Mouse (Mus musculus): ENCODE measurements around the gene Imp3. TPM values are rescaled to one million over a fixed set of nuclear protein-coding genes. Genes with fewer than 3 reads are reported as not detected.
"Not testable (repeated sequence)": the region's sequence is repeated elsewhere in the genome, so short reads cannot be mapped to it uniquely, and the experiment has no call there.

Gene Imp3
- total RNA-seq, 2 experiments from 2014 or later, result 54.9 to 56.8 TPM

GRCm38 (mm10) chr9:56901187-56901586, 36.1 kb upstream of the Imp3 start:
- no peak for DNase-seq (ENCODE audit: low spot score in 2 of 2)
- no peak overlapping the region for H3K4me3 ChIP-seq
- TF ChIP-seq CTCF (conservative IDR thresholded peaks at IDR 0.05), result no peak
- peak overlapping the region; percentile 82 for H3K27ac ChIP-seq

GRCm38 (mm10) chr9:56903662-56904061, 33.6 kb upstream of the Imp3 start:
- TF ChIP-seq CTCF (conservative IDR thresholded peaks at IDR 0.05), result no peak
- Histone ChIP-seq H3K4me3 (no peak overlapping the region), H3K27ac (no peak overlapping the region)
- no peak for DNase-seq (ENCODE audit: low spot score in 2 of 2)

- DNase-seq (ENCODE audit: low spot score in 2 of 2), result no peak
- no peak for TF ChIP-seq CTCF (conservative IDR thresholded peaks at IDR 0.05)
- Histone ChIP-seq H3K27ac (no peak overlapping the region), H3K4me3 (no peak overlapping the region)
Measured at GRCm38 (mm10) chr9:56907549-56907948, 29.7 kb upstream of the Imp3 start.

- H3K27ac ChIP-seq; DNase-seq (ENCODE audit: low spot score in 2 of 2); H3K4me3 ChIP-seq: not testable (repeated sequence)
Measured at GRCm38 (mm10) chr9:56909991-56910390, 27.3 kb upstream of the Imp3 start.

GRCm38 (mm10) chr9:56911017-56911416, 26.3 kb upstream of the Imp3 start:
- no peak overlapping the region for H3K4me3 ChIP-seq
- DNase-seq (ENCODE audit: low spot score in 2 of 2), result no peak
- H3K27ac ChIP-seq, result no peak overlapping the region
- TF ChIP-seq CTCF (conservative IDR thresholded peaks at IDR 0.05), result no peak

GRCm38 (mm10) chr9:56913991-56914390, 23.3 kb upstream of the Imp3 start:
- DNase-seq (ENCODE audit: low spot score in 2 of 2), result no peak
- Histone ChIP-seq H3K27ac (peak overlapping the region; percentile 14; the same call in 1 of the 2 replicates), H3K4me3 (no peak overlapping the region)
- TF ChIP-seq CTCF (conservative IDR thresholded peaks at IDR 0.05), result no peak

GRCm38 (mm10) chr9:56915116-56915515, 22.2 kb upstream of the Imp3 start:
- TF ChIP-seq CTCF (conservative IDR thresholded peaks at IDR 0.05), result no peak
- DNase-seq (ENCODE audit: low spot score in 2 of 2), result no peak
- H3K4me3 ChIP-seq, result no peak overlapping the region
- peak overlapping the region; percentile 59; the same call in 1 of the 2 replicates for H3K27ac ChIP-seq

GRCm38 (mm10) chr9:56915695-56916410, 21.4 kb upstream of the Imp3 start:
- no peak for TF ChIP-seq CTCF (conservative IDR thresholded peaks at IDR 0.05)
- no peak for DNase-seq (ENCODE audit: low spot score in 2 of 2)
- Histone ChIP-seq H3K27ac (peak overlapping the region; percentile 59; the same call in 1 of the 2 replicates), H3K4me3 (no peak overlapping the region)

- no peak for DNase-seq (ENCODE audit: low spot score in 2 of 2)
- no peak overlapping the region for H3K4me3 ChIP-seq
- H3K27ac ChIP-seq, result no peak overlapping the region
- TF ChIP-seq CTCF (conservative IDR thresholded peaks at IDR 0.05), result no peak
Measured at GRCm38 (mm10) chr9:56917131-56917530, 20.1 kb upstream of the Imp3 start.

GRCm38 (mm10) chr9:56918466-56918865, 18.8 kb upstream of the Imp3 start:
- no peak for TF ChIP-seq CTCF (conservative IDR thresholded peaks at IDR 0.05)
- DNase-seq (ENCODE audit: low spot score in 2 of 2), result no peak
- no peak overlapping the region for H3K27ac ChIP-seq

GRCm38 (mm10) chr9:56922746-56923145, 14.5 kb upstream of the Imp3 start:
- TF ChIP-seq CTCF (conservative IDR thresholded peaks at IDR 0.05), result no peak
- DNase-seq (ENCODE audit: low spot score in 2 of 2), result no peak
- H3K27ac ChIP-seq, result 0 out of 2 replicates have a peak overlapping the region, but pooled peaks have one; percentile 23
- no peak overlapping the region for H3K4me3 ChIP-seq

More at GRCm38 (mm10) chr9:56918466-56918865, 18.8 kb upstream of the Imp3 start:
- no peak overlapping the region for H3K4me3 ChIP-seq

- H3K27ac ChIP-seq, result peak overlapping the region; percentile 90
- TF ChIP-seq CTCF (conservative IDR thresholded peaks at IDR 0.05), result no peak
- DNase-seq (ENCODE audit: low spot score in 2 of 2), result no peak
- peak overlapping the region; percentile 43 for H3K4me3 ChIP-seq
Measured at GRCm38 (mm10) chr9:56923841-56924650, 13.2 kb upstream of the Imp3 start.

GRCm38 (mm10) chr9:56924651-56925027, 12.6 kb upstream of the Imp3 start:
- peak; percentile 35 to 44 for DNase-seq (ENCODE audit: low spot score in 2 of 2)
- TF ChIP-seq CTCF (conservative IDR thresholded peaks at IDR 0.05), result 0 out of 2 replicates have a peak, but pooled peaks have one; percentile 25
- H3K27ac ChIP-seq, result peak overlapping the region; percentile 90
- peak overlapping the region; percentile 43 for H3K4me3 ChIP-seq
